Mouse (Mus musculus): Measurements from ENCODE around the gene Apopt1. TPM values are rescaled to one million over a fixed set of nuclear protein-coding genes. Genes with fewer than 3 reads are reported as not detected.
"Not testable (repeated sequence)": the region's sequence is repeated elsewhere in the genome, so short reads cannot be mapped to it uniquely, and the experiment has no call there.

Gene Apopt1
- total RNA-seq, 2 experiments from 2014 or later, result 38.4 to 40.6 TPM

DNA sequence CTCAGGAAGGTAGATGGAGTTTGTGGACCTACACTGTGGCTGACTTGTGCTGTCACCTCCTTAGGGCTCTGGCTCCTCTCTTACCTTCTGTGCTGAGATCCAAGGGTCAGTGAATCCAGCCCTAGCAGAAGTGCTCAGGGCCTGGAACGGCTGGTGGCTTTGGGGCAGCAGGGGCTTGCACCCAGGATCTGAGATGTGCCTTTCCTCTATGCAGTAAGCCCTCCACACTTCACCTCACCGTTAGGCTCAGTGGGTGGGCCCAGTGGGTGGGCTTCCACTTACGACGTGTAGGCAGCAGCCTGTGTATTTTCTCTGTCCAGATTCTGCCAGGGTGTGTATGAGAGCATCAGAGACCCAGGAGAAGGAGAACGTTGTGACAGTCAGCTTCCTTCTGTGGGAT is 19.9 kb downstream of the Apopt1 start:
- no peak for DNase-seq
- intact Hi-C loops (cut with DNase I), result loop anchor here (1.0 to 2.0 kb wide), 3 partner anchors 38 to 80 kb away; no protein-coding TSS in a partner anchor

DNA sequence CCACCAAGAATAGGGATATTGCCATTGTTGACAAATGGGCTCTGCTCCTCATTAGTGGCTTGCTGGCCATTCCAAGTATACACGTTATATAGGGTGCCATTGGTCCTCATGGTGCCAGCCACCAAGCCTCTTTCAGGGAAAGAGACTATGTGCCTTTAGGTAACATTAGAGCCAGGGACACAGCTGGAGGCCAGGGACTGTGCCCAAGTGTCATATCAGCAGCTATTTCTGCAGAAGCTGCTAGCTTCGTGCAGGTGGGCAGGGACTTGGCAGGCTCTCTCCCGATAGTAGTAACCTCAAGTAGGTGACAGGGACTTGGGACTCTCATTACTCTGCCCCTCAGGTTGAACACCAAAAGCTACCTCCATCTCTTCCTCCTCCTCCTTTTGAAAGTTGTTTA is 21.9 kb downstream of the Apopt1 start:
- no peak for DNase-seq
- intact Hi-C loops (cut with DNase I), result no loop called here

- DNase-seq; intact Hi-C loops (cut with DNase I): not testable (repeated sequence)
Observed at GRCm38 (mm10) chr12:111736676-111737075, 23.6 kb downstream of the Apopt1 start.

- DNase-seq, result no peak
- intact Hi-C loops (cut with DNase I), result no loop called here
Observed at GRCm38 (mm10) chr12:111737370-111737769, 24.3 kb downstream of the Apopt1 start.

- DNase-seq, result peak; percentile 59 to 73
- intact Hi-C loops (cut with DNase I), result loop anchor here (2.0 kb wide), 1 partner anchor 220 kb away; no protein-coding TSS in a partner anchor
Observed at GRCm38 (mm10) chr12:111738754-111739153, 25.7 kb downstream of the Apopt1 start.

GRCm38 (mm10) chr12:111741338-111741737 is 28.3 kb downstream of the Apopt1 start:
- no peak for DNase-seq
- intact Hi-C loops (cut with DNase I), result no loop called here

DNA sequence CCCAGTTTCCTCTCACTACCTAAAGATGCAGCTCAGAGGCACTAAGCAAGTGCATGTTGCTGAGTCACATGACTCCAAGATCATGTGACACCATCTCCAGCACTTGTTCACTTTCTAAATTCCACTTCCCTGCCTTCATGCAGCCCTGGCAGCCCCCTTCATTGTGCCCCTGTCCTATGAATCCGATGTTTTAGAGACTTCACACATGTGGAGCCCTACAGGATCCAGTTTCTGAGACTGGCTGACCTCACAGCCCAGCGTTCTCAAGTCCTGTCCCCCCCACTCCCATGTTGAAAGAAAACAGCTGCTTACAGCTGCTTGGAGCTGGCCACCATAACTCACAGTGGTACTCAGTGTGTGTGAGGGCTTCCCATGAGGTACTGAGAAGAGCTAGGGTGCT is 30.4 kb downstream of the Apopt1 start:
- DNase-seq, result peak; percentile 42 to 59
- intact Hi-C loops (cut with DNase I), result no loop called here

DNA sequence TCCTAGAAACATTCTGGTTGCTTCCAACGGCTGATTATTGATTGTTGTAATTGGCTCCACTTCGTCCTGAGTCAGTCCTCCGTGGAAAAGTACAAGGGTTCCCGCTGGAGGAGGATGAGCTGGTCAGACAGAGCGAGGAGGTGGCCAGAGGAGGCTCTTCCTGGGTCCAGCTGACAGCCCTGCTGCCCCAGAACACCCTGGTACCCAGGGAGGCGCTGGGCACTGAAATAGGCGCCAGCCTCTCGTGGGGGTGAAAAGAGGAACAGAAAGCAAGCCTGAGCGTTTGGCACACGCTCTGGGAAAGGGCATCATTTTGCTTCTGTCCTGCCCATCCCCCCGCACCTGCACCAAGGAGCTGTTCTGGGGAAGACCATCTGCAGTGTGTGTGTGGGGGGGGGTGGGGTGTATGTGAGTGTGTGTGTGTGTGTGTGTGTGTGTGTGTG is 30.9 kb downstream of the Apopt1 start:
- DNase-seq, result peak; percentile 44 to 52
- intact Hi-C loops (cut with DNase I), result no loop called here

DNA sequence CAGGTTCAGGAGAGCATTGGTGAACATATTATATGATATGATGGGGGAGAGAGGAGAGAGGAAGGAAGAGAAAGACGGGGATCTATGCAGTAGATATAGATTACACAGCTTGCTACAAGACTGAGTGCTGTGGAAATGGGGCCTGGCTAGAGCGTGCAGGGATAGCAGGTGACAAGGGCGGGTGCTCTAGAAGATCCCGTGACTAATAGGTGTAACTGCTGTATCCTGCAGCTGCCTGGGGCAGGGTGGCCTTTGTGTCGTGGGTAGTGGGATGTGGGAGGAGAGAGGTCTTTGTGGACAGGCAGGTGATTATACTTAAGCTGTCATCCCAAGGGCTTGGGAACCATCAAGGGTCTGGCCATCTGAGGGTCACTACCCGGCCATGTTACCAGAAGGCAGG is 32.2 kb downstream of the Apopt1 start:
- intact Hi-C loops (cut with DNase I), result no loop called here
- no peak for DNase-seq

DNA sequence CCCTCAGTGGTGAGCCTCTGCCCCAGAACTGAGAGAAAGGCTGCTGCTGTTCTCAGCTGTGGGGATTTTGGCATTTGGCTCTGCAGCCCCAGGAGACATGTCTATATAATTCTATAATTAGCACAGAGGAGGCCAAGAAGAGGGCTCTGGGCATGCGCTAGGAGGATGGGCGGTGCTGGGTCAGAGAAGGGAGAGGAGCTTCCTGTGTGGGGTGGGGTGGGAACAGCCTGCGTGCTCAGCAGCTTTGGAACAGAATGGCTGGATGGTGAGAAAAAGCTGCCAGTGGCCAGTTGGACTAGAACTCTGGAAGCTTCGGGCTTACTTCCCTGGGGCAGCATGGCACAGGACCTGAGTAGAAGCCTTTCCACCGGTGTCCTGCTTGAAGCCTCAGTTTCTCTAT is 33.0 kb downstream of the Apopt1 start:
- intact Hi-C loops (cut with DNase I), result no loop called here
- DNase-seq, result peak; percentile 80 to 82

GRCm38 (mm10) chr12:111747421-111747820 is 34.4 kb downstream of the Apopt1 start:
- intact Hi-C loops (cut with DNase I), result no loop called here
- no peak for DNase-seq

GRCm38 (mm10) chr12:111750739-111751138 is 37.7 kb downstream of the Apopt1 start:
- intact Hi-C loops (cut with DNase I), result no loop called here
- no peak for DNase-seq

GRCm38 (mm10) chr12:111752491-111752890 is 39.4 kb downstream of the Apopt1 start:
- no peak for DNase-seq
- intact Hi-C loops (cut with DNase I), result no loop called here

GRCm38 (mm10) chr12:111753347-111753746 is 40.3 kb downstream of the Apopt1 start:
- no peak for DNase-seq
- intact Hi-C loops (cut with DNase I), result no loop called here

DNA sequence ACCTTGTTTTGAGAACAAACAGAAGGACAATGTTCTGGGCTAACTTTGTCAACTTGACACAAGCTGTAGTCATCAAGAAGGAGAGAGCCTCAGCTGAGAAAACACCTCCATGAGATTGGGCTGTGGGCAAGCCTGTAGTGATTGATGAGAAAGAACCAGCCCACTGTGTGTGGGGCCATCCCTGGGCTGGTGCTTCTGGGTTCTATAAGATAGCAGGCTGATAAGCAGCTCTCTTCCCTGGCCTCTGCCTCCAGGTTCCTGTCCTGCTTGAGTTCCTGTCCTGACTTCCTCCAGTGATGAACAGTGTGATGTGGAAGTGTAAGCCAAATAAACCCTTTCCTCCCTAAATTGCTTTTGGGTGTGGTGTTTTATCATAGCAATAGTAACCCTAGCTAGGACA is 41.6 kb downstream of the Apopt1 start:
- no peak for DNase-seq
- intact Hi-C loops (cut with DNase I), result no loop called here

DNA sequence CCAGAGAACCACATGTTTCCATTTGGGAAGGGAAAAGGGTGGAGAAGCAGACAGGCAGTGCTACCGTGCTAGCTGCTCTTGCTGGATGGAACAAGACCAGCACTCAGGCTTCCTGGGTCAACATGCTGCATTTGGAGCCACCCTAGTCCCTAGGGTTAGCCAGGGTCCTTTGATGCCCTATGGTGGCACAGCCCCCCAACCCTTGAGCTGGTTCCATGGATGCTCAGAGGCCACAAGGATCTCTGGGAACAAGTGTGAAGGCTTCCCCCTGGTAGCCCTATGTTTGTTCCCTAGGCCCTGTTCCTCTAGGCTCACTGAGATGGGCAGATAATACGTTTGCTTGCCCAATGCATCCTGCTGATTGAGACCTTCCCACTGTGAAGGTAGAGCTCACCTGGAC is 42.2 kb downstream of the Apopt1 start:
- DNase-seq, result no peak
- intact Hi-C loops (cut with DNase I), result no loop called here

DNA sequence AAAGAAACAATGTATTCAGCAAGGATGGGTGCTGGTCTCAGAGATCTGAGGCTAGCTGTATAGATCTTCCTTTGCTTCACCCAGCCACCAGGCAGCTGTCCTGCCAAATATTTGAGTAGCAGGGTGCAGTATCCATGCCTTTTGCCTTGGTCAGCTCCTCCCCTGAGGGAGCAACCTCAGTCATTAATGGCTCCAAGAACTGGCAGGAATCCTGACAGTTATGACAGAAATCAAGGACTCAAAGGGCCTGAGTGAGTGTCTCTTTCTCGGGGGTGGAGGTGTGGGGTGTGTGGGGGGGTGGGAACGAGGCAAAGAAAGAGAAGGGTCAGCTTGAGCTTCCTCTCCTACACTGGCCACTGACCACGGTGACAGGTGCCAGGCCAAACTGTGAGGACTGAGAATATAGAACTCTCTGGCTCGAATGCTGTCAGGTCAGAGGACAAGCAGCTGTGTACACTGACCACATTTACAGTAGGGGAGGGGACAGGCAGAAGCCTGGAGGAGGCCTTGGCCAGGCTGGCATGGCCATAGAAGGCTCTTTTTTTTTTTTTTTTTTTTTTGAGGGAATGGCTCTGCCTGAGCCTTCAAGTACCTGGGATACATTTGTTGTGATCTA is 43.1 kb downstream of the Apopt1 start:
- intact Hi-C loops (cut with DNase I), result no loop called here
- DNase-seq, result no peak

- no peak for DNase-seq
- intact Hi-C loops (cut with DNase I), result no loop called here
Observed at GRCm38 (mm10) chr12:111756698-111757082, 43.6 kb downstream of the Apopt1 start.

DNA sequence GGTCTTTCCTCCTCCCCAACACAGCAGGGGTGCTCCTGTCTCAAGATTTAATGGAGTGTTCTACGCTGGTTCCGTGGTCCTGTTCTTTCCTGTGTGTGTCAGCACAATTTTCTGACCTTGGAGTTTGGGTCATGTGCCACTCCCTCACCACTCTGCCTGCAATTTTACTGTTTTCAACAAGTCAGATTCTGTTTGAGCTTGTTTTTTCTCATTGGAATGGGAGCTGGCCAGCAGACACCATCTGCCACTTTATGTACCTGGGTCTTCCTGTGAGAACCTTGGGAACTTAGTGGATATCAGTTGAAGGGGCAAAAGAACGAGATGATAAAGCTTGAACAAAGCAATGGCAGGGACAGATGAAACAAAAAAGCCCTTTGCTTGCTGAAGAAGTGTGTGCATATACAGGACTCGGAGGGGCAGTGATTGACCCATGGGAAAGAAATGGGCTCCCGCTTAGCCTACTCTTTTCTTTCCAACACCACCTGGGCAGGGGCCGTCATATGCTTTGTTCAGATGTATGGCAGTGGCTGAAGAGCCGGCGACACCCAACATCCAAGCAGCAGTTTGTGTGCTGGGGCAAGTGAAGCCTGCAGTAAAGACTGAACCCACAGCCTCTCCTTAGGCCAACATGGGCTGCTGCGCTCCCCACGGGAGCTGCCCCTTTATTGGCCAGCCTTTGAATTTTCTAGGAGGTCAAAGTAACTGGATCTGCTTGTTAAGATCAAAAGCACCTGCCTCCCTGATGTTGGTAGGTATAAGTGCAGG is 44.7 kb downstream of the Apopt1 start:
- DNase-seq, result no peak
- intact Hi-C loops (cut with DNase I), result no loop called here

DNA sequence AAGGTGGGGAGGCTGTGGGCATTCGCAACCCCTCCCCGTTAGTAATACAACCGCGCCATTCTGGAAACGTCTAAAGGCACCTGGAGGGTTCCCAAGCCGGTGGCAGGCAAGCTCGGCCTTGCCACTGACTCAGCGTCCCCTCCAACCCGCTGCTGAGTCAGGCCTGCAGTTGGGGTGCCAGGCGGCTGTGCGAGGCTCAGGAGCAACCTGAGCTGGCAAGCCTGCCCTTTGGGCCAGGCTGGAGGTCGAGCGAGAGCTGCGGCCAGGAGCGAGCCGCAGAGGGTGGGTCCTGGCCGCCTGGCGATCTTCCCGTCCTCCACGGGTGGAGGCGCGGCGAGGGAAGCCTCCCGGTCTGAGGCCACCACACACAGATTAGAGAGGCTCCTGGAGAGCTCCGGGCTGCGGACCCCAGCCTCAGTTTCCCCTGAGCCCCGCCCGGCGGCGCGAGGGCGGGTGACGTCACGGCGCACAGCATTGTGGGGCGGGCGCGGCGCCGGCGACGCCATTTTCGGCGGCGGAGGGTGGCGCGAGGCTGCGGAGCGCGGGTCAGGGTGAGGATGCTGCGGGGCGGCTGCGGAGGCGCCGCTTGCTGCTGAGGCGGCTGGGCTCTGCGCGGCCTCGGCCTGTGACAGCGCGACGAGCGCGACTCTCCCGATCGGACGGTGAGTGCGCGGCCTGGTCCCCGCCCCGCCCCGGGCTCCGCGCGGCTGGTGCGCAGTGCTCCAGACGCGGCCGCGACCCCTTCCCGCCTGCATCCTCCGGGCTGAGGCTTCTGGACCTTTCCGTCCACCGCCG is 45.5 kb downstream of the Apopt1 start, which contains the start of gene Klc1:
Klc1 (plus strand) TSS at position 469 of the 795 bp plus-strand sequence.
- DNase-seq, result peak; percentile 88 to 91
- intact Hi-C loops (cut with DNase I), result no loop called here

Data from heart, postnatal 36 days (tissue).